Mouse (Mus musculus) G1E (cell line): Measurements from ENCODE around the gene Zc3h12d.

Experiments
- CTCF ChIP-seq: IDR thresholded peaks from 2 replicates; pipeline ENCODE4 v1.5.1; 2012; ENCODE audit warnings: low read depth, low read length, inconsistent platforms, mixed read lengths
- GATA1 ChIP-seq: IDR thresholded peaks from 2 replicates; pipeline ENCODE4 v1.6.1; 2012; ENCODE audit warnings: borderline replicate concordance, low read length, inconsistent platforms, mixed read lengths
- GATA2 ChIP-seq: IDR thresholded peaks from 2 replicates; pipeline ENCODE4 v1.6.1; 2012; ENCODE audit warnings: low read depth, low read length, inconsistent platforms, borderline replicate concordance
- POLR2AphosphoS5 ChIP-seq: IDR thresholded peaks from 2 replicates; pipeline ENCODE4 v1.6.1; 2012; ENCODE audit warnings: low read depth, low read length, inconsistent platforms; ENCODE audit not compliant: insufficient replicate concordance
- TAL1 ChIP-seq: conservative IDR thresholded peaks from 2 replicates; pipeline ENCODE4 v1.6.1; 2012; ENCODE audit warnings: low read depth, low read length, inconsistent platforms, mixed read lengths

DNA sequence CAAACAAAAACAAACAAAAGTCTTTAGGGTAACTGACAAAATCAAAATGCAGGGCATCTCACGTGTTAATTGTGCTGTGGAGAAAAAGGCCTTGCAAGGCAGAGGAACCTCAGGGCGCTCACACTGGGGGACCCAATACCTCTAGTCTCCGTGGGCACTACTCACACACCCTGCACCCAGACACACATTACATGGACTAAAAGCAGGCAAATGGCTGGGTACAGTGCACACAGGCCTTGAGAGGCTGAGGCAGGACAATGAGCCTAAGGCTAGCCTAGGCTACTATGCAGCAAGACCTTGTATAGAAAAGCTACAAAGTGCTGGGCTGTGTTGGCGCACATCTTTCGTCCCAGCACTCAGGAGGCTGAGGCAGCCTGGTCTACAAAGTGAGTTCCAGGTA is 71.9 kb downstream of the Zc3h12d start:
- TF ChIP-seq CTCF: no peak
- TF ChIP-seq GATA1: no peak
- no peak for TF ChIP-seq TAL1
- TF ChIP-seq POLR2AphosphoS5: no peak
- TF ChIP-seq GATA2: no peak
